Mouse (Mus musculus) MEL (cell line): Measurements from ENCODE around the gene Xpnpep3. TPM values are rescaled to one million over a fixed set of nuclear protein-coding genes. Genes with fewer than 3 reads are reported as not detected.

ENCODE experiments used
- DNase-seq: peaks from one replicate; pipeline ENCODE4 v3.0.0; 2011; ENCODE audit warnings: low read depth, low spot score
- H3K27ac ChIP-seq: 2 replicates; pipeline ENCODE4 v1.5.1; 2012; ENCODE audit warnings: low read depth, mild to moderate bottlenecking, control low read depth, low read length, moderate library complexity; ENCODE audit not compliant: control insufficient read depth
- H3K27me3 ChIP-seq, 2 experiments: fragments of 150-350 bp in 1 of 2; sonication (generic) in 1 of 2; 2 replicates each; pipeline ENCODE4 v1.6.1; 2012; ENCODE audit warnings: low read length in 2 of 2, mild to moderate bottlenecking in 2 of 2, improper control_type of control experiment in 1 of 2, moderate library complexity in 1 of 2; ENCODE audit not compliant: insufficient read depth in 2 of 2, control insufficient read depth in 1 of 2
- H3K36me3 ChIP-seq, 2 experiments: 2 replicates each; pipeline ENCODE4 v1.6.1; 2012 to 2014; ENCODE audit warnings: low read length in 2 of 2, improper control_type of control experiment in 1 of 2, inconsistent platforms in 1 of 2, mild to moderate bottlenecking in 1 of 2; ENCODE audit not compliant: insufficient read depth in 2 of 2, control insufficient read depth in 1 of 2
- H3K4me1 ChIP-seq, 2 experiments: fragments of 150-350 bp in 1 of 2; sonication (generic) in 1 of 2; 2 replicates each; pipeline ENCODE4 v1.6.1; 2012; ENCODE audit warnings: low read length in 2 of 2, improper control_type of control experiment in 1 of 2, mild to moderate bottlenecking in 1 of 2; ENCODE audit not compliant: insufficient read depth in 2 of 2, control insufficient read depth in 1 of 2
- H3K4me3 ChIP-seq, 2 experiments: fragments of 150-350 bp in 1 of 2; sonication (generic) in 1 of 2; 2 replicates each; pipeline ENCODE4 v1.5.1; 2012; ENCODE audit warnings: low read depth in 2 of 2, low read length in 2 of 2, mild to moderate bottlenecking in 2 of 2, moderate library complexity in 2 of 2, control low read depth in 1 of 2, improper control_type of control experiment in 1 of 2; ENCODE audit not compliant: control insufficient read depth in 1 of 2, insufficient read depth in 1 of 2
- H3K79me2 ChIP-seq: 2 replicates; pipeline ENCODE4 v1.6.1; 2012; ENCODE audit warnings: mild to moderate bottlenecking, low read length, moderate library complexity; ENCODE audit not compliant: control insufficient read depth, poor library complexity, insufficient read depth
- H3K9ac ChIP-seq: 2 replicates; pipeline ENCODE4 v1.6.1; 2012; ENCODE audit warnings: low read depth, mild to moderate bottlenecking, control low read depth, low read length, moderate library complexity; ENCODE audit not compliant: control insufficient read depth, poor library complexity, severe bottlenecking
- H3K9me3 ChIP-seq: fragments of 150-350 bp; sonication (generic); replicated peaks from 2 replicates; pipeline ENCODE4 v1.6.1; 2012; ENCODE audit warnings: mild to moderate bottlenecking, low read length, improper control_type of control experiment, moderate library complexity; ENCODE audit not compliant: insufficient read depth
- CHD2 ChIP-seq: IDR thresholded peaks from 2 replicates; pipeline ENCODE4 v1.6.1; 2011; ENCODE audit warnings: low read length, improper control_type of control experiment
- CTCF ChIP-seq, 3 experiments: IDR thresholded peaks in 2 of 3; conservative IDR thresholded peaks in 1 of 3; 2 replicates each; pipeline ENCODE4 v1.5.1; 2011 to 2012; ENCODE audit warnings: low read length in 3 of 3, low read depth in 2 of 3, mild to moderate bottlenecking in 2 of 3, improper control_type of control experiment in 1 of 3, inconsistent platforms in 1 of 3, mixed read lengths in 1 of 3, moderate library complexity in 1 of 3; ENCODE audit not compliant: control insufficient read depth in 1 of 3, insufficient read depth in 1 of 3, poor library complexity in 1 of 3, severe bottlenecking in 1 of 3
- ELF1 ChIP-seq: IDR thresholded peaks from 2 replicates; pipeline ENCODE4 v1.6.1; 2014; ENCODE audit warnings: low read depth, mild to moderate bottlenecking, inconsistent platforms, low read length, improper control_type of control experiment, moderate library complexity
- EP300 ChIP-seq, 2 experiments: IDR thresholded peaks; 2 replicates each; pipeline ENCODE4 v1.6.1; 2011; ENCODE audit warnings: improper control_type of control experiment in 2 of 2, low read length in 2 of 2, low read depth in 1 of 2, mild to moderate bottlenecking in 1 of 2
- ETS1 ChIP-seq: IDR thresholded peaks from 2 replicates; pipeline ENCODE4 v1.6.1; 2012; ENCODE audit warnings: low read depth, mild to moderate bottlenecking, inconsistent platforms, low read length, improper control_type of control experiment, moderate library complexity
- GATA1 ChIP-seq: IDR thresholded peaks from 2 replicates; pipeline ENCODE4 v1.6.1; 2011; ENCODE audit warnings: low read depth, low read length, improper control_type of control experiment
- MAFK ChIP-seq: IDR thresholded peaks from 2 replicates; pipeline ENCODE4 v1.6.1; 2011; ENCODE audit warnings: low read depth, mild to moderate bottlenecking, low read length, improper control_type of control experiment, borderline replicate concordance
- MAX ChIP-seq: IDR thresholded peaks from 2 replicates; pipeline ENCODE4 v1.6.1; 2011; ENCODE audit warnings: low read length, improper control_type of control experiment
- MAZ ChIP-seq: IDR thresholded peaks from 2 replicates; pipeline ENCODE4 v1.6.1; 2012; ENCODE audit warnings: low read depth, mild to moderate bottlenecking, inconsistent platforms, low read length, improper control_type of control experiment
- MEF2A ChIP-seq: IDR thresholded peaks from 2 replicates; pipeline ENCODE4 v1.6.1; 2014; ENCODE audit warnings: low read depth, mild to moderate bottlenecking, inconsistent platforms, low read length, improper control_type of control experiment; ENCODE audit not compliant: poor library complexity, insufficient replicate concordance, severe bottlenecking; ENCODE audit errors: extremely low read depth
- MYB ChIP-seq: IDR thresholded peaks from 2 replicates; pipeline ENCODE4 v1.6.1; 2011; ENCODE audit warnings: mild to moderate bottlenecking, low read depth, low read length, improper control_type of control experiment
- NELFE ChIP-seq: IDR thresholded peaks from 2 replicates; pipeline ENCODE4 v1.6.1; 2011; ENCODE audit warnings: low read depth, low read length, improper control_type of control experiment
- TAL1 ChIP-seq: IDR thresholded peaks from 2 replicates; pipeline ENCODE4 v1.6.1; 2012; ENCODE audit warnings: mild to moderate bottlenecking, inconsistent platforms, low read length, moderate library complexity, mixed read lengths
- TCF12 ChIP-seq: IDR thresholded peaks from 2 replicates; pipeline ENCODE4 v1.6.1; 2014; ENCODE audit warnings: low read depth, mild to moderate bottlenecking, inconsistent platforms, low read length, improper control_type of control experiment, moderate library complexity
- UBTF ChIP-seq: IDR thresholded peaks from 2 replicates; pipeline ENCODE4 v1.6.1; 2012; ENCODE audit warnings: low read depth, mild to moderate bottlenecking, inconsistent platforms, low read length, improper control_type of control experiment, moderate library complexity, borderline replicate concordance; ENCODE audit not compliant: insufficient read depth
- USF1 ChIP-seq: IDR thresholded peaks from 2 replicates; pipeline ENCODE4 v1.6.1; 2014; ENCODE audit warnings: low read depth, mild to moderate bottlenecking, inconsistent platforms, low read length, improper control_type of control experiment, moderate library complexity
- ZMIZ1 ChIP-seq: IDR thresholded peaks from 2 replicates; pipeline ENCODE4 v1.6.1; 2012; ENCODE audit warnings: low read depth, mild to moderate bottlenecking, inconsistent platforms, low read length, improper control_type of control experiment, moderate library complexity
- ZNF384 ChIP-seq: IDR thresholded peaks from 2 replicates; pipeline ENCODE4 v1.6.1; 2012; ENCODE audit warnings: low read depth, mild to moderate bottlenecking, inconsistent platforms, low read length, improper control_type of control experiment
- polyA plus RNA-seq, 2 experiments: library from polyadenylated mRNA; stranded (reverse) in 1 of 2; unstranded in 1 of 2; fragments of >175 nt in 1 of 2; fragments of >200 nt in 1 of 2; gene quantifications; 2 replicates each; pipeline versions ENCODE4 v1.2.1 to v1.2.4; 2012; ENCODE audit warnings: low replicate concordance in 2 of 2, low read depth in 1 of 2; ENCODE audit not compliant: insufficient read length in 2 of 2, insufficient read depth in 1 of 2, missing spikeins in 1 of 2
- total RNA-seq: library from RNA; depleted of rRNA; stranded (reverse); fragments of 300-350 nt; gene quantifications from 2 replicates; pipeline ENCODE4 v1.2.3, GENCODE M21; 2012

The Xpnpep3 gene
- total and polyA plus RNA-seq, 3 experiments: 10.2 to 88.4 (median 13.1) TPM

DNA sequence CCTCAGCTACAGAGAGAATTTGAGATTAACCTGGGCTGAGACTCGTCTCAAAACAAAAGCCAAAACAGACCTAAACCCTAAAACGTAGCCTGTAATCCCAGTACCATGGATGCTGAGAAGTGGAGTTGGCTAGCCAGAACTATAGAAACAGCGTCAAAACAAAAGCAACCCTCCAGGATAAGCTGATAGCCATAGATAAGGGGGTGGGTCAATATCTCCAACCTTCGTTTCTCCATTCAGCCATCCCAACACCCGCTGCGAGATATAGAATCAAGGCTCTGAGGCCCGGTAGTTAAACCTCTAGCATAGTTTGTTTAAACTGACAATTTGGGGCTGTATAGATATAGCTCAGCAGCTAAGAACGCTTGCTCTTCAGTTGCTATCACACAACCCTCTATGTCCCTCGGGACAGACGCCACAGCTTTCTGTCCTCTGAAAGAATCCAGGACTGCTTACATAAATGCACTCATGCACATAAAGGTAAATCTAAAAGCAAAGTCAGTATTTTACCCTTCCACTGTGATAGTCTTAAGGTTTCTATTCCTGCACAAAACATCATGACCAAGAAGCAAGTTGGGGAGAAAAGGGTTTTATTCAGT, 38.4 kb upstream of the Xpnpep3 start (continued):
- TF ChIP-seq UBTF (no peak), USF1 (no peak), GATA1 (peak; percentile 69), ETS1 (no peak), NELFE (no peak)

- Histone ChIP-seq H3K27ac (0 out of 2 replicates have a peak overlapping the region, but pooled peaks have one; percentile 0), H3K4me1 (peaks cover 5 to 8% of the 10 kb centered on the region in 2 experiments)
Observed at GRCm38 (mm10) chr15:81362501-81362900, 37.4 kb upstream of the Xpnpep3 start.

DNA sequence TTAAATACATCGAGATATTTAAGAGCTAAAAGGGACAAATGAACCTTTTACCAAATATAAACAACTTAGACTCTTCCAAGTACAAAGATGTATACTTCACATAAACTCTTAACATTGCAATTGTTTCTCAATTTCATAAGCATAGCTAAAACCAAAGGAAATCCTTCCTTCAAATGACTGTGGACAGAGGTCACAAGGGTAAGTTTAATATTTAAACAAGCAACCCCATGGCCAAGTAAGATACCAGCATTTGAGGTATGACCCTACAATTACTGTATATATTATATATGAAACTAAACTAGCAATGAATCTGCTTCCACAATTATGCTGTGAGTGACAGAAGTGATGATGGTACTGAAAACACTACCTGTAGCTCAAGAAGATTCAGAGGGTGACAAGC, 35.7 kb upstream of the Xpnpep3 start:
- TF ChIP-seq CTCF (IDR thresholded peaks at IDR 0.05 in 2 of 3, conservative IDR thresholded peaks at IDR 0.05 in 1 of 3; ENCODE audit: control insufficient read depth in 1 of 3, insufficient read depth in 1 of 3, low read depth in 2 of 3, low read length in 3 of 3, poor library complexity in 1 of 3, severe bottlenecking in 1 of 3) (no peak), TAL1 (no peak), NELFE (no peak), TCF12 (no peak), GATA1 (no peak), MAX (no peak), EP300 (IDR thresholded peaks at IDR 0.05; ENCODE audit: low read depth in 1 of 2, low read length in 2 of 2) (no peak), MYB (no peak), MAFK (no peak)
- TF ChIP-seq, all 39 proteins: peak for 0
- no peak for DNase-seq
- Histone ChIP-seq H3K9ac (no peak overlapping the region), H3K4me1 (peaks cover 5 to 6% of the 10 kb centered on the region in 2 experiments), H3K79me2 (peaks cover 6% of the 10 kb centered on the region), H3K27ac (no peak overlapping the region), H3K27me3 (no peaks in the 10 kb centered on the region), H3K9me3 (no peaks in the 10 kb centered on the region), H3K4me3 (no peak overlapping the region), H3K36me3 (peaks cover 22 to 38% of the 10 kb centered on the region in 2 experiments)

More at GRCm38 (mm10) chr15:81362501-81362900, 37.4 kb upstream of the Xpnpep3 start:
- H3K27me3 ChIP-seq: no peaks in the 10 kb centered on the region
- TF ChIP-seq ELF1: no peak
- TF ChIP-seq CHD2: no peak
- no peak for TF ChIP-seq ZNF384
- no peak for TF ChIP-seq ZMIZ1
- no peak for TF ChIP-seq GATA1
- TF ChIP-seq MAZ: no peak
- TF ChIP-seq MEF2A: no peak
- TF ChIP-seq EP300 (IDR thresholded peaks at IDR 0.05; ENCODE audit: low read depth in 1 of 2, low read length in 2 of 2): no peak
- peaks cover 8% of the 10 kb centered on the region for H3K79me2 ChIP-seq
- H3K9ac ChIP-seq: no peak overlapping the region
- H3K36me3 ChIP-seq: peaks cover 22 to 23% of the 10 kb centered on the region in 2 experiments
- no peak overlapping the region for H3K4me3 ChIP-seq
- H3K9me3 ChIP-seq: no peaks in the 10 kb centered on the region
- no peak for DNase-seq
